Mouse (Mus musculus) liver, embryonic 14.5 days (tissue): Measurements from ENCODE around the gene Sec1.

Experiments
- CTCF ChIP-seq: IDR thresholded peaks from 2 replicates; pipeline ENCODE4 v1.5.1; 2016; ENCODE audit warnings: antibody characterized with exemption, low read depth, control low read depth
- EP300 ChIP-seq: IDR thresholded peaks from 2 replicates; pipeline ENCODE4 v1.6.1; 2016; ENCODE audit warnings: antibody characterized with exemption, low read depth

GRCm38 (mm10) chr7:45716952-45717917 is 23.0 kb upstream of the Sec1 start:
- TF ChIP-seq CTCF (no peak), EP300 (no peak)
